8 mouse cellular contexts compared by ENCODE assay signal in genomic region chr3:89228836-89229235, GRCm38 (mm10). TPM values are rescaled to one million over a fixed set of nuclear protein-coding genes. Genes with fewer than 3 reads are reported as not detected.
A peak's percentile ranks its signal among the peaks of the same experiment; 100 is the strongest.
DNase-seq lines count a peak whose midpoint lies in the region; ATAC-seq lines count a peak whose summit lies in the region.

TSS of gene Muc1 (plus strand) at chr3:89229057.

- no peak for DNase-seq in heart, adult 9 months (ENCODE audit: low spot score in 2 of 2)
- DNase-seq in kidney, postnatal 4 days, result peak; percentile 46 to 67
- no peak for DNase-seq in midbrain, embryonic 14.5 days
- DNase-seq in layer of hippocampus, postnatal 25 days (ENCODE audit: extremely low spot score in 1 of 2, low spot score in 1 of 2), result no peak
- no peak for DNase-seq in thymus, postnatal 14 days

- H3K36me3 ChIP-seq in heart, embryonic 13.5 days, result 0 out of 2 replicates have a peak, but pooled peaks cover 4% of the 10 kb centered on the region
- H3K36me3 ChIP-seq in forebrain, embryonic 12.5 days (replicated peaks), result peaks cover 24% of the 10 kb centered on the region
- H3K36me3 ChIP-seq in midbrain, embryonic 14.5 days (ENCODE audit: control insufficient read depth, insufficient read depth, low read length), result peaks cover 17% of the 10 kb centered on the region

- peaks cover 66% of the 10 kb centered on the region for H3K27me3 ChIP-seq in heart, embryonic 13.5 days (replicated peaks)
- no peaks in the 10 kb centered on the region for H3K27me3 ChIP-seq in forebrain, embryonic 12.5 days
- no peaks in the 10 kb centered on the region for H3K27me3 ChIP-seq in midbrain, embryonic 14.5 days (ENCODE audit: control insufficient read depth, insufficient read depth, low read length)

- no peak for ATAC-seq in heart, embryonic 13.5 days (ENCODE audit: extremely low read depth, insufficient number of reproducible peaks, low FRiP score, low TSS enrichment)
- ATAC-seq in forebrain, embryonic 12.5 days (ENCODE audit: low FRiP score), result no peak
- ATAC-seq in midbrain, embryonic 14.5 days (ENCODE audit: low FRiP score, low TSS enrichment), result no peak
- no peak for ATAC-seq in frontal cortex, adult (ENCODE audit: low TSS enrichment)

- peak within 1 kb of the TSS; percentile 78 for H3K4me2 ChIP-seq in heart, embryonic 13.5 days
- H3K4me2 ChIP-seq in forebrain, embryonic 12.5 days, result peak within 1 kb of the TSS; percentile 95
- H3K4me2 ChIP-seq in midbrain, embryonic 14.5 days (ENCODE audit: low read length), result peak within 1 kb of the TSS; percentile 66

- H3K27ac ChIP-seq in heart, embryonic 13.5 days (replicated peaks), result 0 out of 2 replicates have a peak within 1 kb of the TSS, but pooled peaks have one; percentile 17
- peak within 1 kb of the TSS; percentile 98 for H3K27ac ChIP-seq in forebrain, embryonic 12.5 days
- H3K27ac ChIP-seq in midbrain, embryonic 14.5 days (replicated peaks; ENCODE audit: low read depth, low read length), result peak within 1 kb of the TSS; percentile 93

- peaks cover 35% of the 10 kb centered on the region for H3K4me1 ChIP-seq in heart, embryonic 13.5 days
- peaks cover 48% of the 10 kb centered on the region for H3K4me1 ChIP-seq in forebrain, embryonic 12.5 days
- H3K4me1 ChIP-seq in midbrain, embryonic 14.5 days (ENCODE audit: control insufficient read depth, insufficient read depth, low read length), result peaks cover 41% of the 10 kb centered on the region

- no peaks in the 10 kb centered on the region for H3K9me3 ChIP-seq in heart, embryonic 13.5 days
- H3K9me3 ChIP-seq in forebrain, embryonic 12.5 days, result no peaks in the 10 kb centered on the region
- no peaks in the 10 kb centered on the region for H3K9me3 ChIP-seq in midbrain, embryonic 14.5 days (ENCODE audit: control insufficient read depth, low read length)

- WGBS in heart, embryonic 13.5 days, result 28% methylated on average over 10 of the region's 10 CpGs
- WGBS in forebrain, embryonic 12.5 days, result 36% methylated on average over 10 of the region's 10 CpGs
- 36% methylated on average over 10 of the region's 10 CpGs for WGBS in midbrain, embryonic 14.5 days

- peak within 1 kb of the TSS; percentile 57 for H3K4me3 ChIP-seq in heart, embryonic 13.5 days
- peak within 1 kb of the TSS; percentile 76 for H3K4me3 ChIP-seq in forebrain, embryonic 12.5 days (replicated peaks)
- peak within 1 kb of the TSS; percentile 47 for H3K4me3 ChIP-seq in midbrain, embryonic 14.5 days (replicated peaks; ENCODE audit: low read depth, low read length)

- peak within 1 kb of the TSS; percentile 76 for H3K9ac ChIP-seq in heart, embryonic 13.5 days
- peak within 1 kb of the TSS; percentile 92 for H3K9ac ChIP-seq in forebrain, embryonic 12.5 days
- no peak within 1 kb of the TSS; the same call in 1 of the 2 replicates for H3K9ac ChIP-seq in midbrain, embryonic 14.5 days (replicated peaks; ENCODE audit: low read length)

RNA-seq across cellular contexts. Expression of gene Muc1, which starts in this region (rescaled TPM):
- 0.59 and 1.1 TPM in 2 replicates for polyA plus RNA-seq in heart, embryonic 13.5 days (2015; fragmentation: Nextera tagmentation; extraction: Ambion mirVana)
- 3.8 and 4.7 TPM in 2 replicates for polyA plus RNA-seq in forebrain, embryonic 12.5 days (2016; fragmentation: Nextera tagmentation; extraction: Ambion mirVana)
- 2.1 and 2.4 TPM in 2 replicates for polyA plus RNA-seq in midbrain, embryonic 14.5 days (2014; fragmentation: Nextera tagmentation; extraction: Ambion mirVana)
- under 1 TPM; 0.89 to 0.91 TPM for total RNA-seq in layer of hippocampus, postnatal 25 days (2021)

Comparison
In these comparisons a context has a peak if more than half of its experiments do, and no peak if none do; other contexts are left out.
1. H3K27ac ChIP-seq: peak in every context shown above with its lines; median percentile 98 in forebrain, embryonic 12.5 days; 93 in midbrain, embryonic 14.5 days; 17 in heart, embryonic 13.5 days.
2. DNase-seq: peak in kidney, postnatal 4 days (2 of 2); none in heart, adult 9 months (0 of 2), midbrain, embryonic 14.5 days (single experiment), layer of hippocampus, postnatal 25 days (0 of 2) and thymus, postnatal 14 days (single experiment).
3. Peak in every context shown above with its lines, with median percentiles within 50 percentile points of each other: H3K4me2 ChIP-seq and H3K4me3 ChIP-seq.